Mouse (Mus musculus): ENCODE data around the gene Mei4. TPM values are rescaled to one million over a fixed set of nuclear protein-coding genes. Genes with fewer than 3 reads are reported as not detected.
A peak's percentile ranks its signal among the peaks of the same experiment; 100 is the strongest.

Mei4 gene
- polyA plus RNA-seq (2016; fragmentation: Nextera tagmentation; extraction: Ambion mirVana): 1.4 and 1.6 TPM in 2 replicates

- no peaks in the 10 kb centered on the region for H3K9me3 ChIP-seq
- ATAC-seq (ENCODE audit: insufficient number of reproducible peaks, insufficient read depth, low FRiP score, low TSS enrichment, low read depth): peak; percentile 98
- no peak within 1 kb of the TSS for H3K27ac ChIP-seq
Observed at GRCm38 (mm10) chr9:81863181-81863887, at the start of gene Mei4. Gene Mei4 (plus strand): TSS chr9:81863670.

GRCm38 (mm10) chr9:81819715-81820373 lies 43.6 kb upstream of the Mei4 start:
- Histone ChIP-seq H3K36me3 (no peaks in the 10 kb centered on the region), H3K9me3 (no peaks in the 10 kb centered on the region), H3K4me2 (no peak overlapping the region), H3K4me3 (replicated peaks) (no peak overlapping the region), H3K4me1 (replicated peaks) (no peaks in the 10 kb centered on the region), H3K27me3 (no peaks in the 10 kb centered on the region), H3K9ac (replicated peaks) (no peak overlapping the region), H3K27ac (no peak overlapping the region)
- WGBS: 83% methylated on average over 1 of the region's 1 CpGs
- no peak for ATAC-seq (ENCODE audit: insufficient number of reproducible peaks, insufficient read depth, low FRiP score, low TSS enrichment, low read depth)

More at GRCm38 (mm10) chr9:81863181-81863887, at the start of gene Mei4:
- H3K9ac ChIP-seq (replicated peaks): peak within 1 kb of the TSS; percentile 53; the same call in 1 of the 2 replicates
- H3K4me3 ChIP-seq (replicated peaks): peak within 1 kb of the TSS; percentile 59
- WGBS: 3% methylated on average over 32 of the region's 32 CpGs
- no peaks in the 10 kb centered on the region for H3K36me3 ChIP-seq
- no peaks in the 10 kb centered on the region for H3K4me1 ChIP-seq (replicated peaks)
- H3K27me3 ChIP-seq: peaks cover 17% of the 10 kb centered on the region
- H3K4me2 ChIP-seq: peak within 1 kb of the TSS; percentile 79

DNA sequence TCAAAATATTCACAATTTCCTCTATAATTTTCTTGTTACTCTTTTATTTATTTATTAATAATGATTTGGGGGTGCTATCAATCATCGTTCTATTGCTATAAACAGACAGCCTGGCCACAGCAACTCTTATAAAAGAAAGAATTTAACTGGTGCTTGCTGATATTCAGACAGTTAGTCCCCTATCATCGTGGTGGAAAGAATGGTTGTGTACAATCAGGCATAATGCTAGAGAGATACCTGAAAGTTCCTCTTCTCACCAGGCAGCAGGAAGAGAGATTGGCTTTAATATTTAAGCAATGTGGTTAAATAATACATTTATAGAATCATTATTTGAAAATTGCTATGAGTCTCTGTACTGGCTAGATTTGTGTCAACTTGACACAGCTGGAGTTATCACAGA lies 35.9 kb upstream of the Mei4 start:
- Histone ChIP-seq H3K27me3 (no peaks in the 10 kb centered on the region), H3K9ac (replicated peaks) (no peak overlapping the region), H3K4me1 (replicated peaks) (no peaks in the 10 kb centered on the region), H3K27ac (no peak overlapping the region), H3K36me3 (no peaks in the 10 kb centered on the region), H3K4me3 (replicated peaks) (no peak overlapping the region), H3K9me3 (no peaks in the 10 kb centered on the region), H3K4me2 (no peak overlapping the region)
- WGBS: 90% methylated on average over 2 of the region's 2 CpGs
- ATAC-seq (ENCODE audit: insufficient number of reproducible peaks, insufficient read depth, low FRiP score, low TSS enrichment, low read depth): no peak

GRCm38 (mm10) chr9:81834056-81834455 lies 29.4 kb upstream of the Mei4 start:
- no peaks in the 10 kb centered on the region for H3K9me3 ChIP-seq
- no peak overlapping the region for H3K4me2 ChIP-seq
- no peak overlapping the region for H3K27ac ChIP-seq
- no peak for ATAC-seq (ENCODE audit: insufficient number of reproducible peaks, insufficient read depth, low FRiP score, low TSS enrichment, low read depth)
- no peaks in the 10 kb centered on the region for H3K4me1 ChIP-seq (replicated peaks)
- no peaks in the 10 kb centered on the region for H3K36me3 ChIP-seq
- H3K9ac ChIP-seq (replicated peaks): no peak overlapping the region
- no peak overlapping the region for H3K4me3 ChIP-seq (replicated peaks)
- H3K27me3 ChIP-seq: no peaks in the 10 kb centered on the region

GRCm38 (mm10) chr9:81858861-81859260 lies 4.6 kb upstream of the Mei4 start:
- no peaks in the 10 kb centered on the region for H3K4me1 ChIP-seq (replicated peaks)
- no peak for ATAC-seq (ENCODE audit: insufficient number of reproducible peaks, insufficient read depth, low FRiP score, low TSS enrichment, low read depth)
- peaks cover 14% of the 10 kb centered on the region for H3K27me3 ChIP-seq
- H3K4me2 ChIP-seq: no peak overlapping the region
- H3K9me3 ChIP-seq: no peaks in the 10 kb centered on the region
- H3K4me3 ChIP-seq (replicated peaks): no peak overlapping the region
- H3K36me3 ChIP-seq: no peaks in the 10 kb centered on the region
- H3K9ac ChIP-seq (replicated peaks): no peak overlapping the region
- WGBS: 20% methylated on average over 1 of the region's 1 CpGs
- no peak overlapping the region for H3K27ac ChIP-seq

GRCm38 (mm10) chr9:81863888-81864234 lies 391 bp downstream of the Mei4 start:
- Histone ChIP-seq H3K36me3 (no peaks in the 10 kb centered on the region), H3K4me1 (replicated peaks) (no peaks in the 10 kb centered on the region), H3K4me3 (replicated peaks) (peak overlapping the region; percentile 59), H3K27ac (no peak overlapping the region), H3K27me3 (peaks cover 17% of the 10 kb centered on the region), H3K4me2 (peak overlapping the region; percentile 79), H3K9me3 (no peaks in the 10 kb centered on the region), H3K9ac (replicated peaks) (peak overlapping the region; percentile 53; the same call in 1 of the 2 replicates)
- WGBS: 20% methylated on average over 13 of the region's 13 CpGs
- peak; percentile 55 for ATAC-seq (ENCODE audit: insufficient number of reproducible peaks, insufficient read depth, low FRiP score, low TSS enrichment, low read depth)

GRCm38 (mm10) chr9:81866032-81866431 lies 2.6 kb downstream of the Mei4 start:
- H3K36me3 ChIP-seq: no peaks in the 10 kb centered on the region
- no peak overlapping the region for H3K4me3 ChIP-seq (replicated peaks)
- no peak overlapping the region for H3K9ac ChIP-seq (replicated peaks)
- H3K27me3 ChIP-seq: peaks cover 17% of the 10 kb centered on the region
- ATAC-seq (ENCODE audit: insufficient number of reproducible peaks, insufficient read depth, low FRiP score, low TSS enrichment, low read depth): no peak
- no peak overlapping the region for H3K4me2 ChIP-seq
- 81% methylated on average over 2 of the region's 2 CpGs for WGBS
- no peaks in the 10 kb centered on the region for H3K4me1 ChIP-seq (replicated peaks)
- no peaks in the 10 kb centered on the region for H3K9me3 ChIP-seq
- no peak overlapping the region for H3K27ac ChIP-seq

GRCm38 (mm10) chr9:81921456-81921855 lies 58.0 kb downstream of the Mei4 start:
- no peak overlapping the region for H3K4me3 ChIP-seq (replicated peaks)
- H3K36me3 ChIP-seq: no peaks in the 10 kb centered on the region
- no peak for ATAC-seq (ENCODE audit: insufficient number of reproducible peaks, insufficient read depth, low FRiP score, low TSS enrichment, low read depth)
- no peaks in the 10 kb centered on the region for H3K9me3 ChIP-seq
- no peaks in the 10 kb centered on the region for H3K27me3 ChIP-seq
- no peak overlapping the region for H3K9ac ChIP-seq (replicated peaks)
- H3K4me1 ChIP-seq (replicated peaks): no peaks in the 10 kb centered on the region
- 88% methylated on average over 1 of the region's 1 CpGs for WGBS
- no peak overlapping the region for H3K27ac ChIP-seq
- H3K4me2 ChIP-seq: no peak overlapping the region

GRCm38 (mm10) chr9:81924744-81925143 lies 61.3 kb downstream of the Mei4 start:
- Histone ChIP-seq H3K27ac (no peak overlapping the region), H3K27me3 (no peaks in the 10 kb centered on the region), H3K4me1 (replicated peaks) (no peaks in the 10 kb centered on the region), H3K9ac (replicated peaks) (no peak overlapping the region), H3K9me3 (no peaks in the 10 kb centered on the region), H3K36me3 (no peaks in the 10 kb centered on the region), H3K4me3 (replicated peaks) (no peak overlapping the region), H3K4me2 (no peak overlapping the region)
- no peak for ATAC-seq (ENCODE audit: insufficient number of reproducible peaks, insufficient read depth, low FRiP score, low TSS enrichment, low read depth)

DNA sequence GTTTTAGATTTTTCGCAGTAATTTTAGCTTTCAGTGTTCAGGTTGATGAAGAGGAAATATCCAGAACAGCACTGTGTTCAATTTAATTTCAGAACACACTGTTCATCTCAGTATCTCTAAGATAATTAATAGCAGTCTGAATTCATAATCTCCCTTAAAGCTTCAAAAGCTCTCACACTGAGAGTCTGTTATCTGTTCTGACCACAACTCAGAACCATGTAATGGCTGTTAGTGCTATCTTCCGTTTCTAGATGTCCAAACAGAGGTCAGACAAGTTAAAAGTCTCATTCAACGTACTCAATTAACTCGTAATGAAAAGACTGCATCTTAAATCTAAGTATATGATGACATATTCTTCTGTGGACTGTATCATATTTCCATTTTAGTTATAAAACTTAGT lies 77.1 kb downstream of the Mei4 start:
- Histone ChIP-seq H3K9ac (replicated peaks) (no peak overlapping the region), H3K4me1 (replicated peaks) (no peaks in the 10 kb centered on the region), H3K36me3 (no peaks in the 10 kb centered on the region), H3K27ac (no peak overlapping the region), H3K4me3 (replicated peaks) (no peak overlapping the region), H3K27me3 (no peaks in the 10 kb centered on the region), H3K9me3 (no peaks in the 10 kb centered on the region), H3K4me2 (no peak overlapping the region)
- ATAC-seq (ENCODE audit: insufficient number of reproducible peaks, insufficient read depth, low FRiP score, low TSS enrichment, low read depth): no peak
- 86% methylated on average over 4 of the region's 4 CpGs for WGBS

- WGBS: 75% methylated on average over 6 of the region's 6 CpGs
- Histone ChIP-seq H3K9me3 (no peaks in the 10 kb centered on the region), H3K4me1 (replicated peaks) (no peaks in the 10 kb centered on the region), H3K36me3 (no peaks in the 10 kb centered on the region), H3K27me3 (no peaks in the 10 kb centered on the region), H3K27ac (no peak overlapping the region), H3K9ac (replicated peaks) (no peak overlapping the region), H3K4me3 (replicated peaks) (no peak overlapping the region), H3K4me2 (no peak overlapping the region)
- ATAC-seq (ENCODE audit: insufficient number of reproducible peaks, insufficient read depth, low FRiP score, low TSS enrichment, low read depth): no peak
Observed at GRCm38 (mm10) chr9:81945624-81946023, 82.2 kb downstream of the Mei4 start.

GRCm38 (mm10) chr9:81956858-81957257 lies 93.4 kb downstream of the Mei4 start:
- ATAC-seq (ENCODE audit: insufficient number of reproducible peaks, insufficient read depth, low FRiP score, low TSS enrichment, low read depth): no peak
- Histone ChIP-seq H3K4me2 (no peak overlapping the region), H3K36me3 (no peaks in the 10 kb centered on the region), H3K9me3 (no peaks in the 10 kb centered on the region), H3K27ac (no peak overlapping the region), H3K4me3 (replicated peaks) (no peak overlapping the region), H3K4me1 (replicated peaks) (no peaks in the 10 kb centered on the region), H3K9ac (replicated peaks) (no peak overlapping the region), H3K27me3 (no peaks in the 10 kb centered on the region)
- 82% methylated on average over 3 of the region's 3 CpGs for WGBS

Measured in limb, embryonic 12.5 days (tissue).